Mouse (Mus musculus) mouse trophoblast stem cell (cell line): Measurements from ENCODE around the gene Mob3c.

Experiments used
- in situ Hi-C, 2 experiments: fragments of 300-500 bp; cut with MseI, MboI; formaldehyde crosslinking; loops; 2 replicates in 1 of 2; 3 replicates in 1 of 2; pipeline ENCODE4 v1.15.1; 2025

Gene Mob3c

DNA sequence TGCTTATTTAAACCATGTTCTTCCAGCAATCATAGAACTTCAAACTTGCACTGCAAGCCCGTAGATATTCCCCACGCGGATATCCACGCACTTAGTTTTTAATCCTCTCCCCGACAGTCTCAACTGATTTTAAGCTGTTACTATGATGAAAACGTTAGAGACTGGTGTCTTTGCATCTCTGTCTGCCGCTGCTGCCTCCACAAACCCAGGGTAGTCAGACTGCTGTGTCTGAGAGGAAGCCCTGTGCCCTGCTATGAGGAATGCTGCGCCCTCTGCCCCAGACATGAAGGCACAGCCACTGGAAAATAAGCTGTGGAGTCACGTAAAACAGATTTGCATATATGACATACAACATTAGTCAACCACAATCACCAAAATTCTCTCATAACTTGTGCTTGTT, 50.9 kb downstream of the Mob3c start:
- in situ Hi-C loops = no loop called here

DNA sequence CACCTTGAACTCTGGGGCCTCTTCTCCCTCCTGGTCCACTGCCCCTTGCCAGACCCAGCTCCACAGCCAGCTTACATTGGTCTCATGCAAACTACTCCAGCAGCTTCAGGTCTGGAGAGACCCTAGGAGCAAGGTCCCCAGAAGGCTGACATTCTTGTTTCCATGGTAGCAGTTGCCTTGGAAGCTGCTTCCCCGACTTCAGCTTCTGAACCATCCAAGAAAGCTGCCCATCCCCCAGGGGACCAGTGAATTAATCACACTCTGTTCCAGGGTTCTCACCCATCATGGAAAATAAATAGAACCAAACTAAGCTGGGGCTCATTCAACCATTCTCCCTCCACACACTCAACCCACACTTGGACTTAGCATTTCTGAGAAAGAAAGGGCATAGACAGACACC, 53.3 kb downstream of the Mob3c start:
- in situ Hi-C loops = no loop called here

DNA sequence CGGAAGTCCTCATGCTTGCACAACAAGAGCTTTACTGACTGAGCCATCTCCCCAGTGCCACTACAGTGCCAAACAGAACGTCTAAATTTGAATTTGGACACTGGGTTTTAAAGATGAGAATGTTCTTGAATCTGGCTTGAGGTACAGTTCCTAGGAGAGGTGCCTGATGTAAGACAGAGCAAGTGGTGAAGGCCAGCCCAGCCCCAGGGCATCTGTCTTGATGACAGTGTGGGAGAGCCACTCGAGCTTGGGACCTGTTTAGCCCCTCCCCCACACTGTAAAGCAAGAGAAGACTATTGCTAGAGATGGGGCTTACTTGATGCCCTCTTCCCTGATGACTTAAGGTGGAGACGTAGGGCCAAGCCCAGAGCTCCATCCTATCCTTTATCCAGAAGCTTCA, 54.3 kb downstream of the Mob3c start:
- in situ Hi-C loops = no loop called here

DNA sequence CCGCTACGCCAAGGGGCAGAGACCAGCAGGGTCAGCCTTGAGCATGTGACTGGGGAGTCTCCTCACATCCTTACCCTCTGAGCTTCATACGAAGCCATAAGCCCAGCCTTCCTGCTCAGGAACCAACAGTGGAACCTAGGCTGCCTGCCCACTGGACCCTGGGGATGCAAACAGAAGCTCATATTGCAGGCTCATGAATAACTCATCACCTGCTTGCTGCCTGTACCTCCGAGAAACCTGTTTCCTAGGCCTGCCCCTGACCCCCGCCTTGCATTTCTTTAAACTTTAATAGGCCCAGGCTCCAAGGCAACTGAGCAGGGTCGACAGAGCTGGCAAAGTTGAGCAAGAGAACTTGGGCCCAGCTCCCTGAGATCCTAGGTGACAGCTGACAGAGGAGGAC, 56.1 kb downstream of the Mob3c start, which contains the start of gene Kncn:
Gene Kncn, plus strand, starts transcription at position 379 of the 400 bp plus-strand sequence.
- in situ Hi-C loops = no loop called here
